Mouse (Mus musculus) lung, adult 2 months (tissue): Measurements from ENCODE around the gene Tmem74b.

Experiments used
- CTCF ChIP-seq: fragments of 200-500 bp; IDR thresholded peaks from 2 replicates; pipeline ENCODE4 v1.5.1; 2011; ENCODE audit warnings: mild to moderate bottlenecking, low read length, control low read depth; ENCODE audit not compliant: insufficient read depth
- POLR2A ChIP-seq: fragments of 200-500 bp; IDR thresholded peaks from 2 replicates; pipeline ENCODE4 v1.6.1; 2011; ENCODE audit warnings: low read depth, mild to moderate bottlenecking, control low read depth, low read length, borderline replicate concordance; ENCODE audit errors: extremely low read depth

GRCm38 (mm10) chr2:151715526-151715925, 13.7 kb downstream of the Tmem74b start:
- TF ChIP-seq CTCF: no peak
- no peak for TF ChIP-seq POLR2A
